Mouse (Mus musculus) forebrain, embryonic 16.5 days (tissue): ENCODE data around the gene Aak1. TPM values are rescaled to one million over a fixed set of nuclear protein-coding genes. Genes with fewer than 3 reads are reported as not detected.

Experiments used
- ATAC-seq: fragments of 200-750 bp; cut with Nextera tagmentation; 2 replicates; pipeline ENCODE4 v1.8.0; 2017; ENCODE audit warnings: mild to moderate bottlenecking, moderate library complexity
- H3K27ac ChIP-seq: fragments of 300-500 bp; sonication (generic); 2 replicates; pipeline ENCODE4 v1.5.1; 2014; ENCODE audit warnings: low read length, control low read depth
- H3K27me3 ChIP-seq: fragments of 300-500 bp; sonication (generic); replicated peaks from 2 replicates; pipeline ENCODE4 v1.6.1; 2014; ENCODE audit warnings: low read length; ENCODE audit not compliant: control insufficient read depth, insufficient read depth
- H3K36me3 ChIP-seq: fragments of 300-500 bp; sonication (generic); 2 replicates; pipeline ENCODE4 v1.6.1; 2014; ENCODE audit not compliant: control insufficient read depth, insufficient read depth
- H3K4me1 ChIP-seq: fragments of 300-500 bp; sonication (generic); replicated peaks from 2 replicates; pipeline ENCODE4 v1.6.1; 2014; ENCODE audit warnings: low read length; ENCODE audit not compliant: control insufficient read depth, insufficient read depth
- H3K4me2 ChIP-seq: fragments of 300-500 bp; sonication (generic); 2 replicates; pipeline ENCODE4 v1.6.1; 2014; ENCODE audit warnings: mild to moderate bottlenecking, low read length, control low read depth
- H3K4me3 ChIP-seq: fragments of 300-500 bp; sonication (generic); replicated peaks from 2 replicates; pipeline ENCODE4 v1.5.1; 2014; ENCODE audit warnings: mild to moderate bottlenecking, low read length, control low read depth
- H3K9ac ChIP-seq: fragments of 300-500 bp; sonication (generic); replicated peaks from 2 replicates; pipeline ENCODE4 v1.6.1; 2014; ENCODE audit warnings: low read depth, low read length, control low read depth
- H3K9me3 ChIP-seq: fragments of 300-500 bp; sonication (generic); 2 replicates; pipeline ENCODE4 v1.6.1; 2016; ENCODE audit warnings: low read length; ENCODE audit not compliant: control insufficient read depth
- WGBS: fragments of 180-500 bp; shearing (Covaris S2); extraction: QIAGEN DNeasy Blood & Tissue Kit; methylation state at CpG from one replicate; pipeline ENCODE4 v1.1.7; 2014; 5-methylcytosine and 5-hydroxymethylcytosine counted together
- polyA plus RNA-seq: library from polyadenylated mRNA; unstranded; fragments of >200 nt; fragmentation: Nextera tagmentation; extraction: Ambion mirVana; gene quantifications from 2 replicates; pipeline ENCODE4 v1.2.1, GENCODE M21; 2015

Aak1 gene
- polyA plus RNA-seq, 1 experiment from 2014 or later, result 36.8 TPM

- H3K4me1 ChIP-seq, result no peaks in the 10 kb centered on the region
- H3K27me3 ChIP-seq, result no peaks in the 10 kb centered on the region
- H3K9me3 ChIP-seq, result no peaks in the 10 kb centered on the region
- H3K27ac ChIP-seq, result no peak overlapping the region
- no peak for ATAC-seq
- H3K4me3 ChIP-seq, result no peak overlapping the region
- H3K9ac ChIP-seq, result no peak overlapping the region
- no peak overlapping the region for H3K4me2 ChIP-seq
- 75% methylated on average over 1 of the region's 1 CpGs for WGBS
- H3K36me3 ChIP-seq, result no peaks in the 10 kb centered on the region; the same call in 1 of the 2 replicates
Measured at GRCm38 (mm10) chr6:86950141-86950540, 100.8 kb downstream of the Aak1 start.

GRCm38 (mm10) chr6:86950733-86951255, 101.5 kb downstream of the Aak1 start:
- H3K4me3 ChIP-seq, result no peak overlapping the region
- WGBS, result 77% methylated on average over 1 of the region's 1 CpGs
- H3K9me3 ChIP-seq, result no peaks in the 10 kb centered on the region
- ATAC-seq, result no peak
- peaks cover 3% of the 10 kb centered on the region; the same call in 1 of the 2 replicates for H3K36me3 ChIP-seq
- H3K4me2 ChIP-seq, result no peak overlapping the region
- no peak overlapping the region for H3K9ac ChIP-seq
- H3K27me3 ChIP-seq, result no peaks in the 10 kb centered on the region
- no peak overlapping the region for H3K27ac ChIP-seq
- H3K4me1 ChIP-seq, result no peaks in the 10 kb centered on the region

- Histone ChIP-seq H3K36me3 (peaks cover 13% of the 10 kb centered on the region), H3K4me3 (no peak overlapping the region), H3K9ac (no peak overlapping the region), H3K4me1 (no peaks in the 10 kb centered on the region), H3K27ac (no peak overlapping the region), H3K9me3 (no peaks in the 10 kb centered on the region), H3K27me3 (no peaks in the 10 kb centered on the region), H3K4me2 (no peak overlapping the region)
- 75% methylated on average over 3 of the region's 3 CpGs for WGBS
- ATAC-seq, result no peak
Measured at GRCm38 (mm10) chr6:86955741-86956140, 106.4 kb downstream of the Aak1 start.

GRCm38 (mm10) chr6:86956206-86956605, 106.9 kb downstream of the Aak1 start:
- Histone ChIP-seq H3K4me2 (no peak overlapping the region), H3K27ac (no peak overlapping the region), H3K4me3 (no peak overlapping the region), H3K4me1 (no peaks in the 10 kb centered on the region), H3K36me3 (peaks cover 18% of the 10 kb centered on the region), H3K9me3 (no peaks in the 10 kb centered on the region), H3K9ac (no peak overlapping the region), H3K27me3 (no peaks in the 10 kb centered on the region)
- no peak for ATAC-seq

GRCm38 (mm10) chr6:86959006-86959405, 109.7 kb downstream of the Aak1 start:
- peaks cover 18% of the 10 kb centered on the region for H3K36me3 ChIP-seq
- no peak overlapping the region for H3K4me3 ChIP-seq
- WGBS, result 94% methylated on average over 1 of the region's 1 CpGs
- H3K9ac ChIP-seq, result no peak overlapping the region
- no peak overlapping the region for H3K27ac ChIP-seq
- no peak overlapping the region for H3K4me2 ChIP-seq
- no peaks in the 10 kb centered on the region for H3K4me1 ChIP-seq
- no peaks in the 10 kb centered on the region for H3K27me3 ChIP-seq
- no peak for ATAC-seq
- no peaks in the 10 kb centered on the region for H3K9me3 ChIP-seq

GRCm38 (mm10) chr6:86963987-86964685, 114.8 kb downstream of the Aak1 start:
- WGBS, result 89% methylated on average over 7 of the region's 7 CpGs
- H3K36me3 ChIP-seq, result peaks cover 14% of the 10 kb centered on the region

DNA sequence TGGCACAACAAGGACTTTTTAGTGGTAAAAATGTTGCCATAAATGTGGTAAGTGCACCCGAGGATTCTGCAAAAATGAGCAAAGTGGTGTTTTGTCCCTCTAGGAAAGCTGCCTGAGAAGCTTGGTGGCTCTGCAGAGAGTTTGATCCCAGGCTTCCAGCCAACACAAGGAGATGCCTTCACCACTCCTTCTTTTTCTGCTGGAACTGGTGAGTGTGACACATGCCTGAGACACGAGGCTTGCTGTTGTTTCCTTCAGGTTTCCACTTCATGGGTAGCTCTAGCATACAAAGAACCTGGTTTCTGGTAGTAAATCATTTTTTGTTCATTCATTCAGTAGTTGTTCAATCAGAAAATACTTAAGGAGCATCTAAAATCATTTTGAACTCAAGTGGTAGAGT, 117.8 kb downstream of the Aak1 start:
- no peak for ATAC-seq
- Histone ChIP-seq H3K4me2 (no peak overlapping the region), H3K36me3 (peaks cover 12% of the 10 kb centered on the region), H3K9me3 (no peaks in the 10 kb centered on the region), H3K4me1 (no peaks in the 10 kb centered on the region), H3K27ac (no peak overlapping the region), H3K4me3 (no peak overlapping the region), H3K27me3 (no peaks in the 10 kb centered on the region), H3K9ac (no peak overlapping the region)
- WGBS, result 85% methylated on average over 2 of the region's 2 CpGs

More at GRCm38 (mm10) chr6:86963987-86964685, 114.8 kb downstream of the Aak1 start:
- no peak overlapping the region for H3K27ac ChIP-seq
- no peak overlapping the region for H3K4me2 ChIP-seq
- no peak overlapping the region for H3K4me3 ChIP-seq
- no peak for ATAC-seq
- no peaks in the 10 kb centered on the region for H3K9me3 ChIP-seq
- H3K27me3 ChIP-seq, result no peaks in the 10 kb centered on the region
- no peak overlapping the region for H3K9ac ChIP-seq
- H3K4me1 ChIP-seq, result no peaks in the 10 kb centered on the region

DNA sequence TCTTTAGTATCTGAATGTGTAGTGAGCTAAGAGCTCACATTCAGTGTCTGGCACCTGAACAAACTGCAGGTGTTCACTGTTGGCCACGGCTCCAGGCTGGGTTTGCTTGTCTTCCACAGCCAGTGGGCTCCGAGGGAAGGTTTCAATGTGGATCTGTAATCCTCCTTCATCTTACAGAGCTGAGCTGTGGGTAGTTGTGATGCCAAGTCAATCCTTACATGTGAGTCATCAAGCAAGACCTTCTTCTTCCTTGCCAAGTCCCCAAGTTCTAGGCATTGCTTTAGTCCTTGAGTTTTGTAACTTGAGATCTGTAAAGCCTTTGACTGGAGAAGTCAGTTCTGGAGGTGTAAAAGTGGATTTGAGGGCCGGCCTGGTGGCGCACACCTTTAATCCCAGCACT, 124.6 kb downstream of the Aak1 start:
- Histone ChIP-seq H3K27me3 (no peaks in the 10 kb centered on the region), H3K9ac (no peak overlapping the region), H3K4me1 (no peaks in the 10 kb centered on the region), H3K4me3 (no peak overlapping the region), H3K9me3 (no peaks in the 10 kb centered on the region), H3K27ac (no peak overlapping the region), H3K36me3 (peaks cover 13% of the 10 kb centered on the region), H3K4me2 (no peak overlapping the region)
- WGBS, result 95% methylated on average over 4 of the region's 4 CpGs
- no peak for ATAC-seq

- Histone ChIP-seq H3K4me3 (no peak overlapping the region), H3K9ac (no peak overlapping the region), H3K4me1 (no peaks in the 10 kb centered on the region), H3K36me3 (peaks cover 4% of the 10 kb centered on the region), H3K27me3 (no peaks in the 10 kb centered on the region), H3K9me3 (no peaks in the 10 kb centered on the region), H3K27ac (no peak overlapping the region), H3K4me2 (no peak overlapping the region)
- ATAC-seq, result no peak
- 93% methylated on average over 8 of the region's 8 CpGs for WGBS
Measured at GRCm38 (mm10) chr6:86978156-86978908, 129.0 kb downstream of the Aak1 start.
